ENCODE assay signal across 21 mouse cellular contexts in genomic region chr1:186979465-186979864, GRCm38 (mm10). TPM values are rescaled to one million over a fixed set of nuclear protein-coding genes. Genes with fewer than 3 reads are reported as not detected.
DNase-seq lines count a peak whose midpoint lies in the region; ATAC-seq lines count a peak whose summit lies in the region.
"Had no signal": no experiment of that assay in that cellular context is flagged by ENCODE, and none has a peak within 500 bp of the region (broad histone marks: within the 10 kb centered on the region; RNA-seq: fewer than 3 reads in every experiment).

No protein-coding gene starts in this region.

- H3K4me1 ChIP-seq in hindbrain, embryonic 10.5 days (replicated peaks) = peaks cover 42% of the 10 kb centered on the region
- peaks cover 14% of the 10 kb centered on the region for H3K4me1 ChIP-seq in hindbrain, embryonic 12.5 days
- peaks cover 17% of the 10 kb centered on the region for H3K4me1 ChIP-seq in neural tube, embryonic 13.5 days (replicated peaks)
- H3K4me1 ChIP-seq in neural tube, embryonic 15.5 days = peaks cover 8% of the 10 kb centered on the region; the same call in 1 of the 2 replicates
- 0 out of 2 replicates have a peak, but pooled peaks cover 3% of the 10 kb centered on the region for H3K4me1 ChIP-seq in forebrain, embryonic 16.5 days (replicated peaks; ENCODE audit: control insufficient read depth, insufficient read depth, low read length)
- H3K4me1 ChIP-seq: embryonic facial prominence, embryonic 15.5 days; stomach, embryonic 15.5 days had no signal

- H3K9ac ChIP-seq in hindbrain, embryonic 12.5 days = no peak overlapping the region
- no peak overlapping the region for H3K9ac ChIP-seq in neural tube, embryonic 13.5 days
- no peak overlapping the region for H3K9ac ChIP-seq in neural tube, embryonic 15.5 days (replicated peaks)
- H3K9ac ChIP-seq in forebrain, embryonic 16.5 days (replicated peaks; ENCODE audit: low read depth, low read length) = no peak overlapping the region
- H3K9ac ChIP-seq: embryonic facial prominence, embryonic 15.5 days; liver, embryonic 14.5 days; lung, embryonic 14.5 days; stomach, embryonic 15.5 days had no signal

- H3K4me2 ChIP-seq in hindbrain, embryonic 12.5 days (replicated peaks) = no peak overlapping the region
- no peak overlapping the region for H3K4me2 ChIP-seq in neural tube, embryonic 13.5 days
- H3K4me2 ChIP-seq in neural tube, embryonic 15.5 days = no peak overlapping the region
- H3K4me2 ChIP-seq in forebrain, embryonic 16.5 days (ENCODE audit: low read length) = no peak overlapping the region
- H3K4me2 ChIP-seq: embryonic facial prominence, embryonic 15.5 days; lung, embryonic 14.5 days; stomach, embryonic 15.5 days had no signal

- WGBS in hindbrain, embryonic 10.5 days = 80% methylated on average over 8 of the region's 8 CpGs
- WGBS in hindbrain, embryonic 12.5 days = 67% methylated on average over 8 of the region's 8 CpGs
- 66% methylated on average over 8 of the region's 8 CpGs for WGBS in neural tube, embryonic 13.5 days
- WGBS in neural tube, embryonic 15.5 days = 56% methylated on average over 8 of the region's 8 CpGs
- 44% methylated on average over 8 of the region's 8 CpGs for WGBS in forebrain, embryonic 16.5 days

- DNase-seq in hindbrain, embryonic 10.5 days (ENCODE audit: low spot score) = no peak
- no peak for DNase-seq in B cell, adult 2 months
- DNase-seq in spleen, adult 12 weeks (ENCODE audit: low spot score) = no peak
- DNase-seq: adrenal gland, adult 8-10 months; cerebellum, adult 2 months; gastrocnemius, postnatal 14 days; heart, adult 2 months; kidney, adult 2 months; lung, embryonic 14.5 days; thymus, postnatal 36 days had no signal

- peak overlapping the region; percentile 36; the same call in 1 of the 2 replicates for H3K27ac ChIP-seq in hindbrain, embryonic 10.5 days
- no peak overlapping the region for H3K27ac ChIP-seq in hindbrain, embryonic 12.5 days
- H3K27ac ChIP-seq in neural tube, embryonic 13.5 days (replicated peaks) = no peak overlapping the region; the same call in 1 of the 2 replicates
- no peak overlapping the region for H3K27ac ChIP-seq in neural tube, embryonic 15.5 days (replicated peaks)
- no peak overlapping the region for H3K27ac ChIP-seq in forebrain, embryonic 16.5 days (ENCODE audit: low read length)
- H3K27ac ChIP-seq: embryonic facial prominence, embryonic 15.5 days; heart, adult 2 months; kidney, postnatal 0 days; left cerebral cortex, adult 2 months; liver, embryonic 14.5 days; stomach, embryonic 15.5 days had no signal

- H3K9me3 ChIP-seq in hindbrain, embryonic 10.5 days = no peaks in the 10 kb centered on the region
- no peaks in the 10 kb centered on the region for H3K9me3 ChIP-seq in hindbrain, embryonic 12.5 days (replicated peaks)
- no peaks in the 10 kb centered on the region for H3K9me3 ChIP-seq in neural tube, embryonic 13.5 days
- no peaks in the 10 kb centered on the region for H3K9me3 ChIP-seq in neural tube, embryonic 15.5 days (replicated peaks)
- H3K9me3 ChIP-seq in forebrain, embryonic 16.5 days (ENCODE audit: control insufficient read depth, low read length) = no peaks in the 10 kb centered on the region
- H3K9me3 ChIP-seq: embryonic facial prominence, embryonic 15.5 days; stomach, embryonic 15.5 days had no signal

- no peak overlapping the region for H3K4me3 ChIP-seq in hindbrain, embryonic 10.5 days
- H3K4me3 ChIP-seq in hindbrain, embryonic 12.5 days = no peak overlapping the region
- no peak overlapping the region for H3K4me3 ChIP-seq in neural tube, embryonic 13.5 days
- H3K4me3 ChIP-seq in neural tube, embryonic 15.5 days (replicated peaks) = no peak overlapping the region
- H3K4me3 ChIP-seq in forebrain, embryonic 16.5 days (replicated peaks; ENCODE audit: low read length) = no peak overlapping the region
- H3K4me3 ChIP-seq: embryonic facial prominence, embryonic 15.5 days; heart, adult 2 months; left cerebral cortex, adult 2 months; stomach, embryonic 15.5 days had no signal

- no peaks in the 10 kb centered on the region for H3K36me3 ChIP-seq in hindbrain, embryonic 10.5 days
- no peaks in the 10 kb centered on the region for H3K36me3 ChIP-seq in hindbrain, embryonic 12.5 days
- no peaks in the 10 kb centered on the region for H3K36me3 ChIP-seq in neural tube, embryonic 13.5 days
- no peaks in the 10 kb centered on the region for H3K36me3 ChIP-seq in neural tube, embryonic 15.5 days
- no peaks in the 10 kb centered on the region for H3K36me3 ChIP-seq in forebrain, embryonic 16.5 days (ENCODE audit: control insufficient read depth, insufficient read depth)
- H3K36me3 ChIP-seq: embryonic facial prominence, embryonic 15.5 days; stomach, embryonic 15.5 days had no signal

- H3K27me3 ChIP-seq in hindbrain, embryonic 10.5 days (ENCODE audit: insufficient read depth, poor library complexity, severe bottlenecking) = no peaks in the 10 kb centered on the region; the same call in 1 of the 2 replicates
- H3K27me3 ChIP-seq in hindbrain, embryonic 12.5 days = no peaks in the 10 kb centered on the region
- H3K27me3 ChIP-seq in neural tube, embryonic 13.5 days = 0 out of 2 replicates have a peak, but pooled peaks cover 3% of the 10 kb centered on the region
- no peaks in the 10 kb centered on the region for H3K27me3 ChIP-seq in neural tube, embryonic 15.5 days (replicated peaks)
- no peaks in the 10 kb centered on the region for H3K27me3 ChIP-seq in forebrain, embryonic 16.5 days (replicated peaks; ENCODE audit: control insufficient read depth, insufficient read depth, low read length)
- H3K27me3 ChIP-seq: embryonic facial prominence, embryonic 15.5 days; stomach, embryonic 15.5 days had no signal

- ATAC-seq in hindbrain, embryonic 12.5 days (ENCODE audit: low FRiP score) = no peak
- peak; percentile 8; the same call in 1 of the 2 replicates for ATAC-seq in neural tube, embryonic 13.5 days (ENCODE audit: low read depth)
- ATAC-seq in neural tube, embryonic 15.5 days (ENCODE audit: low FRiP score) = no peak
- ATAC-seq in forebrain, embryonic 16.5 days = peak; percentile 40
- ATAC-seq: activated CD4-positive, CD25-positive, alpha-beta regulatory T cell, adult 4 months had no signal

RNA-seq across cellular contexts. Expression of gene D1Pas1, which starts 12.2 kb away (rescaled TPM):
- 0.20 and 0.25 TPM in 2 replicates for polyA plus RNA-seq in hindbrain, embryonic 10.5 days (2016; fragmentation: Nextera tagmentation; extraction: Ambion mirVana)
- polyA plus RNA-seq in hindbrain, embryonic 12.5 days (2016; fragmentation: Nextera tagmentation; extraction: Ambion mirVana) = 0.10 and 0.39 TPM in 2 replicates
- 0.20 TPM in 1 of 2 replicates, not detected in the other for polyA plus RNA-seq in neural tube, embryonic 13.5 days (2015; fragmentation: Nextera tagmentation; extraction: Ambion mirVana)
- polyA plus RNA-seq in neural tube, embryonic 15.5 days (2015; fragmentation: Nextera tagmentation; extraction: Ambion mirVana) = 0.12 and 0.13 TPM in 2 replicates
- not detected in 2 replicates for polyA plus RNA-seq in forebrain, embryonic 16.5 days (2015; fragmentation: Nextera tagmentation; extraction: Ambion mirVana)
- polyA plus RNA-seq: activated CD4-positive, CD25-positive, alpha-beta regulatory T cell, adult 4 months; heart, adult 2 months; kidney, postnatal 0 days; large intestine, adult 2 months; liver, embryonic 14.5 days; lung, embryonic 14.5 days had no signal

Comparison
In these comparisons a context has a peak if more than half of its experiments do, and no peak if none do; other contexts are left out.
1. ATAC-seq: peak in neural tube, embryonic 13.5 days (single experiment) and forebrain, embryonic 16.5 days (single experiment); none in hindbrain, embryonic 12.5 days (single experiment) and neural tube, embryonic 15.5 days (single experiment).